Mouse (Mus musculus) cerebellum, postnatal 4 days (tissue): ENCODE measurements around the gene Cyb5b.

Source experiments
- DNase-seq, 2 experiments: peaks; one replicate each; pipeline ENCODE4 v3.0.0; 2022; ENCODE audit warnings: low spot score in 2 of 2, mixed read lengths in 1 of 2

Cyb5b gene

DNA sequence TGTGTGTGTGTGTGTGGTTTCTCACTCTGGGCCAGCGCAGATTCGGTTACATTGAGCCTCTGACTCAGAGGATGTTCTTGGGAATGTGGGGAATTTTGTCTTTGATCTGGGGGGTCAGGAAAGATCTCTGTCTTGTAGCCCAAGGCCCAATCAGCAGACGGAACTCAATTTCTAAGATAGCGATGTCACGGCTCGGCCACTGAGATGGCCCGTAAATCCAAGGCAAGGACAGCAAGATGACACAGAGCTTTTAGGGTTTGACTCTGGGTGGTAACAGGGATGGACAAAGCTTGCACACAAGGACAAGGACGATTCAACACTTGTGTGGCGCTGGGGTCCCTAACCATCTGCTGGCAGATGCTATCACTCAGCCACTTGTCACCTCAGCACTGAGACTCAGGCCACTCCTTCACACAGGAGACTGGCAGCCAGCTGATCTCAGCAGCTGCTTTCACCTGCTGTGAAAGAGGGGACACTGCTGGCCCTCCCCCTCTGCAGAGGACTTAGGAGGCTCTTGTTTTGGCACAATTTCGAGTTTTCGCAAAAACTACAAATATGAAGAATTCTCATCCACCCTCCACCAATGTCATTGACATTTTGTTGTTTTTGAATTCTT is 76.7 kb downstream of the Cyb5b start:
- no peak for DNase-seq

DNA sequence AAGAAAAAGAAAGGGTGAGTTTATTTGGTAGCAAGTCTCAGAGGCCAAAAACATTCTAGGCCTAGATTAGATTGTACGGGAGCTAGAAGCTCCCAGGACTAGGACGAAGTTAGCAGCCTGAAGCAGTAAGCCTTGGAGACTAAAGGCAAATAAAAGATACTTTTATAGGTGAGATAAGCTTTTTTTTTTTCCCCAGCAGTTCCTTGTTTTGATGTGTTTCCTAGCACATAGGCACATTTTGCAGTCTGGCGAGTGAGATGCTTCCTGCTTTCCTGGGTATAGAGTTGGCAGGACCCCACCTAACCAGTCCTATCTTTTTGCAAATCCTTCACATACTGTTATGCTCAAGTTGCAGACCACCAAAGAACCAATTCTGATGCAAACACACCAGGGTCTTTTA is 82.8 kb downstream of the Cyb5b start:
- no peak for DNase-seq

DNA sequence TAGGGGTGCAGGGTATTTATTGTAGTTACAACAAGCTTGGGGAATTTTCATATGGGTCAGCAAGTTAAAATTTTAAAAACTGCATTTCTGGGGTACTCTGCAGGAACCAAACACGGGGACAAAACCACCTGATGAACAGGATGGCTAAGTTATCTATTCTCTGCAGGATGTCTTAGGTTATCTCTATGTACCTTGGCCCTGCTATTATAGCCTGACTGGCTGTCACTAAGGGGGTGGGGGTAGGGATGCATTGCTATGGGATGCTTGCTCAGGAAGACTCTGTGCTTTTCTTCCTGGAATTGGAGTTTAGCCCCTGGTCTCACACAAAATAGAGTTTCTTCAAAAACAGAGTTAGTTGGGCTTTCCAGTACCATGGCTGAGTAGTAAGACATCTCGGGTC is 83.3 kb downstream of the Cyb5b start:
- DNase-seq, result no peak
